Mouse (Mus musculus) stomach, postnatal 0 days (tissue): ENCODE results near the gene Cda.

Source experiments
- CTCF ChIP-seq: IDR thresholded peaks from 2 replicates; pipeline ENCODE4 v1.5.1; 2016; ENCODE audit warnings: antibody characterized with exemption, low read depth, mild to moderate bottlenecking, moderate library complexity
- EP300 ChIP-seq: optimal IDR thresholded peaks from 2 replicates; pipeline ENCODE3; 2016; ENCODE audit warnings: antibody characterized with exemption

GRCm38 (mm10) chr4:138367641-138368497, at the start of gene Cda:
- TF ChIP-seq CTCF (peak; percentile 45), EP300 (no peak)
